Mouse (Mus musculus): ENCODE data around the gene Hspa1l. TPM values are rescaled to one million over a fixed set of nuclear protein-coding genes. Genes with fewer than 3 reads are reported as not detected.
"Not testable (repeated sequence)": the region's sequence is repeated elsewhere in the genome, so short reads cannot be mapped to it uniquely, and the experiment has no call there.

The Hspa1l gene
- polyA plus RNA-seq, 1 experiment: 0.04 TPM

DNA sequence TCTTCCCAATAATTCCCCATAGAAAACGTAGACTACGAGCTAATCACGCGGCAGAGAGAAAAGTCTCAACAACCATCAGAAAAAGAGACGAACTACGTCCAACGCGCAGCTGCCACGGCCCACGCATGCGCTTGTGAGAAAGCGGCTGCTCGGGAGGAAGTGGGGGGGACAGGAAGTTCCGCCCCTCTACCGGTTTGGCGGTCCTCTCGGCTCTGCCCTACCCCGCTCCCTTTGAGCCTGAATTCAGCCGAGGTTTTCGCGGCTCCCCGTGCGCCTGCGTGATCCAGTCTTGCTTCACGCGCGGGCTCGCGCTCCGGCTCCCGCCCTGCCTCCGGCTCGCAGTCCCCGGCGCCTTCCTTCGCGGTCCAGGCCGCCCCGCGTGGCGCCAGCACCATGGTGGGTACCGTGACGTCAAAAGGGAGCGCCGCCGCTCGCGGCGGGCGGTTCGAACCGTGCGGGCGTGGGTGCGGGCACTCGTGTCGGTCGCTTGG, 9.2 kb downstream of the Hspa1l start, which contains the start of gene Lsm2:
Lsm2 (plus strand) TSS at position 173 of the 491 bp plus-strand sequence.
- H3K36me3 ChIP-seq (ENCODE audit: control insufficient read depth): peaks cover 33% of the 10 kb centered on the region
- peaks cover 34% of the 10 kb centered on the region for H3K4me1 ChIP-seq (ENCODE audit: control insufficient read depth)
- H3K4me3 ChIP-seq (replicated peaks): peak within 1 kb of the TSS; percentile 98
- no peak for TF ChIP-seq TAL1 (IDR thresholded peaks at IDR 0.05; ENCODE audit: low read length)
- TF ChIP-seq GATA1 (IDR thresholded peaks at IDR 0.05; ENCODE audit: low read length): no peak
- peaks cover 4% of the 10 kb centered on the region; the same call in 1 of the 2 replicates for H3K9me3 ChIP-seq (ENCODE audit: control insufficient read depth, low read length)
- no peaks in the 10 kb centered on the region for H3K27me3 ChIP-seq (ENCODE audit: control insufficient read depth)

DNA sequence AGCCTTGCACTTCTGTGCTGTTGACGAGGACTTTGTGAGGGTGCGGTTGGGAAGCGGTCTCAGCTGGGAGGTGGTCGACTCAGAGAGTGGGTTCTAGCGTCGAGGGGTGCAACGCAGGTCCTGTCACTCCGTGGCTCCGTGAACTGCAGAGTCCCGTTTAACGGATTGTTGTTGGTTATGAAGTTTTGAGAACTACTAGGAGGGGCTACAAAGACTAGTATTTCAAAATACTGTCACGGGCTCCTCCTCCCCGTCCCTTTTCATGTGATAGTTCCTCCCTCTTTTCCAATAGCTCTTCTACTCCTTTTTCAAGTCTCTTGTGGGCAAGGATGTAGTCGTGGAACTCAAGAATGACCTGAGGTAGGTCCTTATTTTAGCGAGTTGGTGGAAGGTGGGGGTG, 9.8 kb downstream of the Hspa1l start:
- Histone ChIP-seq H3K27me3 (ENCODE audit: control insufficient read depth) (no peaks in the 10 kb centered on the region), H3K4me3 (replicated peaks) (peak overlapping the region; percentile 98), H3K9me3 (ENCODE audit: control insufficient read depth, low read length) (peaks cover 3% of the 10 kb centered on the region; the same call in 1 of the 2 replicates), H3K4me1 (ENCODE audit: control insufficient read depth) (peaks cover 34% of the 10 kb centered on the region), H3K36me3 (ENCODE audit: control insufficient read depth) (peaks cover 37% of the 10 kb centered on the region)
- TF ChIP-seq GATA1 (IDR thresholded peaks at IDR 0.05; ENCODE audit: low read length): no peak
- no peak for TF ChIP-seq TAL1 (IDR thresholded peaks at IDR 0.05; ENCODE audit: low read length)

DNA sequence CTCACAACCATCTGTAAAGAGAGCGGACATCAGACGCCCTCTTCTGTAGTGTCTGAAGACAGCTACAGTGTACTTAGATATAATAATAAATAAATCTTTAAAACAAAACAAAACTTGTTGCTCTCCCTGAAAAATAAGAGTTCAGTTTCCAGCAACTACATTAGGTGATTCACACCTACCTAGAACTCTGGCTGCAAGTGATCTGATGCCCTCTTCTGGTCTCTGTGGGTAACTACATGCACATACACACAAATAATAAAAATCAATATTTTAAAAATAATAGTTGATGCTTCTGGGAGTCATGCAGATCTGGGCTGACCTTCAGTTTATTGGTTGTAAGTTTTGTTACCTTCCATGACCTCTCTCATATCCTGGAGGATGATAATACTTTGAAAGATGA, 11.7 kb downstream of the Hspa1l start:
- no peaks in the 10 kb centered on the region for H3K9me3 ChIP-seq (ENCODE audit: control insufficient read depth, low read length)
- H3K4me1 ChIP-seq (ENCODE audit: control insufficient read depth): peaks cover 34% of the 10 kb centered on the region
- H3K27me3 ChIP-seq (ENCODE audit: control insufficient read depth): no peaks in the 10 kb centered on the region
- no peak overlapping the region for H3K4me3 ChIP-seq (replicated peaks)
- TF ChIP-seq GATA1 (IDR thresholded peaks at IDR 0.05; ENCODE audit: low read length): no peak
- TF ChIP-seq TAL1 (IDR thresholded peaks at IDR 0.05; ENCODE audit: low read length): no peak
- peaks cover 51% of the 10 kb centered on the region for H3K36me3 ChIP-seq (ENCODE audit: control insufficient read depth)

DNA sequence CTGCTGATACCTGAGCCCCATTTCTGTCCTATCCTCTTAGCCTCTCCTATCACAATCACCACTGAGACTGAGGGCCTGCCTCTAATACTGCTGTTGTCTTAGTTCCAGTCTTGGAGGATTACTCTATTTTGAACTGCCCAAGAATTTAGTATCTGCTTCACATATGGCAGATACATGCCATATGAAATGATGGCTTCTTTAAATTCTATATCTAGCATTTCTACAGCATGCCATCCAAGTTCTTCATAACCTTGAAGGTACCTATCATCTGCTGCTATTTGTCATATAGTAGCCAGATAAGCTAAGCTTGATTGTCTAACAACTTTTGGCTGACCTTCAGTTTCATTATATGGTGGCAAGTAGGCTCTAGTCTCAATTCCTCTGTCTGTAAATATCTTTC, 22.2 kb downstream of the Hspa1l start:
- peaks cover 77% of the 10 kb centered on the region for H3K36me3 ChIP-seq (ENCODE audit: control insufficient read depth)
- TF ChIP-seq GATA1 (IDR thresholded peaks at IDR 0.05; ENCODE audit: low read length) (no peak), TAL1 (IDR thresholded peaks at IDR 0.05; ENCODE audit: low read length) (no peak)
- H3K27me3 ChIP-seq (ENCODE audit: control insufficient read depth): no peaks in the 10 kb centered on the region
- H3K4me1 ChIP-seq (ENCODE audit: control insufficient read depth): peaks cover 40% of the 10 kb centered on the region
- no peak overlapping the region for H3K4me3 ChIP-seq (replicated peaks)
- H3K9me3 ChIP-seq (ENCODE audit: control insufficient read depth, low read length): no peaks in the 10 kb centered on the region

DNA sequence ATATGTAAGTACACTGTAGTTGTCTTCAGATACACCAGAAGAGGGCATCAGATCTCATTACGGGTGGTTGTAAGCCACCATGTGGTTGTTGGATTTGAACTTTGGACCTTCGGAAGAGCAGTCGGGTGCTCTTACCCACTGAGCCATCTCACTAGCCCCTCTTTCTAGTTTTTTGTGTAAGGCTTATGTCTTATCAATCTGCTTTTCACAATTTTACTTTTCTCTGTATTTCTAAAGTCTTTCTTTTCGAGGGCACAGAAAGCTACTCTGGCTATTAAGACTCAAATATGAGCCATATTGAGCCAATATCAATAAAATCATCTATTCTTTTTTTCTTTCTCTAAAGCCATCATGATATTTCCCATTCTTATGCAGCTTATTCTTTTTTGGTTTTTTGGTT, 22.7 kb downstream of the Hspa1l start:
- not testable (repeated sequence) for H3K9me3 ChIP-seq (ENCODE audit: control insufficient read depth, low read length); H3K27me3 ChIP-seq (ENCODE audit: control insufficient read depth); H3K4me3 ChIP-seq (replicated peaks)
- H3K4me1 ChIP-seq (ENCODE audit: control insufficient read depth): peaks cover 43% of the 10 kb centered on the region
- peaks cover 75% of the 10 kb centered on the region for H3K36me3 ChIP-seq (ENCODE audit: control insufficient read depth)

DNA sequence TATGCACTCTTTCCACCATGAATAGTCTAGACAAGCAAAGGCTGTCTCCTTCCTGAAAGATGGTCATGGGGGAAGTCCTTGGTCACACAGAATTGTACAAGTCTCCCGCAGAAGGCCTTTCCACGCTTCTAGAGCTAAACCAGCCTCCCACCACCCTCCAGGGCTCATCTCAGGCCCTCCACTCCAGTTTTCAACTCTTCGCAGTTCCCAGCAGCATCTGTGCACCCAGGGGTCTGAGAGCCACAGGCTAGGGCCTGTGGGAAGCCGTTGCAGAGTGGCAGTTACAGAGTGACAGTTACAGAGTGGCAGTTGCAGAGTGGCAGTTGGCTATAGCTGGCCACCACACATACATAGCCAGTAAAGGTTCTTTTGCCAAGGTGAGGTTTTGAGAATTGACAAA, 23.4 kb downstream of the Hspa1l start:
- H3K9me3 ChIP-seq (ENCODE audit: control insufficient read depth, low read length); H3K4me3 ChIP-seq (replicated peaks); H3K27me3 ChIP-seq (ENCODE audit: control insufficient read depth): not testable (repeated sequence)
- Histone ChIP-seq H3K4me1 (ENCODE audit: control insufficient read depth) (peaks cover 43% of the 10 kb centered on the region), H3K36me3 (ENCODE audit: control insufficient read depth) (peaks cover 69% of the 10 kb centered on the region)

DNA sequence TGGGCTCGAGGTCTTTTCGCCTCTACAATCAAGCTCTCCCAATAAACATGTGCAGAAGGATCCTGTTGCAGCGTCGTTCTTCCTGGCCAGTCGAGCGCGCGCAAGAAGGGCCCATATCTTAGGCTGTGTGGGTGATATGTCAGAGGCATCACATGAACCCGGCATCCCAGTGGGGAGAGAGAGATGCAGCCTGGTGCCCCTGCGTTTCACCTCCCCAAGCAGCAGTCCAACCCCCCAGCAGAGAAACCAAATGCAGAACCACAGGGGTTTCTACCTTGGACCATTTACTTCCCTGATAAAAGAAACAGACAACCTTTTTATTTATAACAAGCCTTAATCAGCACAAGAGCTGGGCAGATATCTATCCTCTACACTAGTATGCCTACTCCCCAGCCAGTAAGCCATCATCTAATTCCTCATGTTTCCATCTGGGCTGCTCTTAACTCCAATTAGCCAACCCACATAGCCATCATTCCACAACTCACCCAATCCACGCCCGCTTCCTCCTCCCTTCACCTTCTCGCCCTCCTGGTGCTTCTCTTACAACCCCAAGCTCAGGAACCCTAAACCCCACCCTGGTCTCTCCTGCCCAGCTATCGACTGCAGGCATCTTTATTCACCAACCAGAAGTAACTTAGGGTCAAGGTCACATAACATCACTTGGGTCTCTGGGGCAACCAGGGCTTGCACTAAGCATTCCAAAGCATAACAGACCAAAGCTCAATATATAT, 24.1 kb downstream of the Hspa1l start:
- no peaks in the 10 kb centered on the region for H3K27me3 ChIP-seq (ENCODE audit: control insufficient read depth)
- peaks cover 62% of the 10 kb centered on the region for H3K36me3 ChIP-seq (ENCODE audit: control insufficient read depth)
- H3K9me3 ChIP-seq (ENCODE audit: control insufficient read depth, low read length): no peaks in the 10 kb centered on the region
- peak overlapping the region; percentile 77 for H3K4me3 ChIP-seq (replicated peaks)
- no peak for TF ChIP-seq GATA1 (IDR thresholded peaks at IDR 0.05; ENCODE audit: low read length)
- no peak for TF ChIP-seq TAL1 (IDR thresholded peaks at IDR 0.05; ENCODE audit: low read length)
- peaks cover 48% of the 10 kb centered on the region for H3K4me1 ChIP-seq (ENCODE audit: control insufficient read depth)

DNA sequence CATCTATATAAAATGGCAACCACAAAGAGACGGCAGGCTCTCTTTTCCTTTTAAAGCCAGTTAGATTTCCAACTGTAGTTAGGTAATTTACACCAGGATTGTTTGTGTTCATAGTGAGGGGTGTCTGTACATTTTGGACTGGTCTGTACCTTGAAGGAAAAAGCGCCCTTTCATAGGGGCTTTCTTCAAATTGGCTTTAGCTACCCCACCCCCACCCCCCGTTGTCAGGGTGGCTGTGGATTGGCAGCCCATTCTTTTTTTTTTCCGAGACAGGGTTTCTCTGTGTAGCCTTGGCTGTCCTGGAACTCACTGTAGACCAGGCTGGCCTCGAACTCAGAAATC, 24.6 kb downstream of the Hspa1l start:
- TF ChIP-seq TAL1 (IDR thresholded peaks at IDR 0.05; ENCODE audit: low read length) (no peak), GATA1 (IDR thresholded peaks at IDR 0.05; ENCODE audit: low read length) (no peak)
- H3K9me3 ChIP-seq (ENCODE audit: control insufficient read depth, low read length): no peaks in the 10 kb centered on the region
- H3K4me3 ChIP-seq (replicated peaks): peak overlapping the region; percentile 77
- peaks cover 57% of the 10 kb centered on the region for H3K36me3 ChIP-seq (ENCODE audit: control insufficient read depth)
- H3K4me1 ChIP-seq (ENCODE audit: control insufficient read depth): peaks cover 54% of the 10 kb centered on the region
- H3K27me3 ChIP-seq (ENCODE audit: control insufficient read depth): no peaks in the 10 kb centered on the region

DNA sequence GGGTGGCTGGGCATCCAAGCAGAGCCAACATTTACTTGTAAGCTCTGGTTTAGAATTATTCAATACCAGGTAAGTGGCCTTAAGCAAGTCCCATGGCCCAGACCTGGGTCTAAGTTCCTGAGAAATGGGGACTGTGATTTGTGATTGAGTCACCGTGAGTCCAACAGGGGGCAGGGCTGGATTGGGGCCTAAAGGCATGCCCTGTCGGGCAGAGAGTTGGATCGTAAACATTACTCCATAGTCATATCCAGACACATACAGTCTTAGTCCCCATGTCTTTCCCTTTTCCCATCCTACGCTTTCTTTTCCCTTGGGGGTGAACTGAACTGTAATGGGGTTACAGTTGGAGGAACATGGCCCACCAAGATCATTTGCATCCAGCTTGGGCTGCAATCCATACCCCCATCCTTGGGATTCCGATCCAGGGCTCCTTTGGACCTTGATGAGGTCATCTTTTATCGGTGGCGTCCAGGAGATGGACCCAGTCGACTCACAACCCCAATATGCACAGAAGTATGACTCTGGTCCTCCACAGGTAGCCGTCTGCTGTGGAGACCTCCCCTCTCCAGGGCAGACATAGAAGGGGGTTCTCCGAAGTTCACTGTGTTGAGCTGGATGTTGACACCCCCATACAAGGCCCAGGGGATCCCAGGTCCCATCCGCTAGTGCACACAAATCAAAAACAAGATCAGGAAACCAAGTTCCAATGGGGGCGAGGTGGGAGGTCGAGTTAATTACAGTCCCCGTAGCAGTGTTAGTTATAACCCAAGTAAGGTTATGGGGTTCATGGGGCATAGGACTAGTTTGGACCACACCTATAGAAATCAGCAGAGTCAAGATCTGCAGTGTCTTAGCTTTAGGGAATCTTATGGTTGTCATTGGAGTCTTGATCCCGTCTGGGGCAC, 26.3 kb downstream of the Hspa1l start:
- H3K27me3 ChIP-seq (ENCODE audit: control insufficient read depth): no peaks in the 10 kb centered on the region
- peaks cover 55% of the 10 kb centered on the region for H3K36me3 ChIP-seq (ENCODE audit: control insufficient read depth)
- H3K9me3 ChIP-seq (ENCODE audit: control insufficient read depth, low read length): no peaks in the 10 kb centered on the region
- peaks cover 69% of the 10 kb centered on the region for H3K4me1 ChIP-seq (ENCODE audit: control insufficient read depth)
- peak overlapping the region; percentile 77 for H3K4me3 ChIP-seq (replicated peaks)
- no peak for TF ChIP-seq TAL1 (IDR thresholded peaks at IDR 0.05; ENCODE audit: low read length)
- TF ChIP-seq GATA1 (IDR thresholded peaks at IDR 0.05; ENCODE audit: low read length): no peak

DNA sequence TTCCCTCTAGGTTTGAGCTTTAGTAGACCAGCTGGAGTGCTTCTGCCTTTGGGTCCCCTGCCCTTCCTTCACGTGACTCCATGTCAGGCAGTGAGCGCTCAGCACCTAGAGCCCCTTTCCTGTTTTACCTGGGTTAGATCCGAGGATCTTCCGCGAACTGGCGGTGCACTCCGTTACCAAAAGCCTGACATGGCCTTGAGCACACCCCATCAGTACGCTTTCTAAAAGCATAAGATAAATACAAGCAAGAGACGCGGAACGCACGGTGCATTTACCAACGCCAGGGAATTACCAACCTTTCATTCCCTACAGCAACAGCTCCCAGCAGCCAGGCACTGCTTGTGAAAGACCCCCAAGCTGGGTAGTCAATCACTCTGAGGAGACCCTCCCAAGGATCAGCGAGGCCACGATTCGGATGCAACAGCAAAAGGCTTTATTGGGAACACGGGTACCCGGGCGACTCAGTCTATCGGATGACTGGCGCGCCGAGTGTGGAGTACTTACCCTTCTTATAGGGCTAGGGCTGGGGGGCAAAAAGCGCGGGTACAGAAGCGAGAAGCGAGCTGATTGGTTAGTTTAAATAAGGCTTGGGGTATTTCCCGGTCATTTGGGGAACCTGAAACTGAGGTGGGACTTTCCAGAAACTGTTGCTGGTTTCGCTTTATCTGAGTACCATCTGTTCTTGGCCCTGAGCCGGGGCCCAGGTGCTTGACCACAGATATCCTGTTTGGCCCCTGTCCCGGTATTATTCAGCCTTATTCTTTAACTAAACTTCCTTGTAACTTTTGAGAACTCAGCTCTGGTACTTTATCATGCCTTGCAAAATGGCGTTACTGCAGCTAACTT, 27.6 kb downstream of the Hspa1l start:
- not testable (repeated sequence) for H3K27me3 ChIP-seq (ENCODE audit: control insufficient read depth); H3K9me3 ChIP-seq (ENCODE audit: control insufficient read depth, low read length)
- H3K4me3 ChIP-seq (replicated peaks): peak overlapping the region; percentile 87
- peaks cover 78% of the 10 kb centered on the region for H3K4me1 ChIP-seq (ENCODE audit: control insufficient read depth)
- peaks cover 60% of the 10 kb centered on the region for H3K36me3 ChIP-seq (ENCODE audit: control insufficient read depth)

Measured in erythroblast, embryonic 14.5 days (primary cell).